ENCODE assay signal across 12 mouse cellular contexts in the genomic region with DNA sequence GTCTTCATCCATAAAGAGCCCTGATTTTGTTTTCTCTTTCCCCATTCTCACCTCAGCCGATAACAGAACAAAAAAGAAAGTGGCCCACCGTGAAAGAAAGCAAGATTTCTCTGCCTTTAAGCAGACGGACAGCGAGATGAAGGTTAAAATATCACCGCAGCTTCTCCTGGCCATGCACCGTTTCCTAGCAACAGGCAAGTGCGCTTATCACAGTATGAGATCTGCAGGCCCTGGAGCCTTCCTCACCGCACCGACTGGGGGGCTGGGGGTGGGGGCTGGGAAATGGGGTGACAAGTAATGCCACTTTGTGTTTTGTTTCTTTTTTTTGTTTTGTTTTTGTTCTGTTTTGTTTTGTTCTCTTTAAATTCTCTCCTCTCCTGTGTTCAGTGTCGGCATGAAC.
DNase-seq lines count a peak whose midpoint lies in the region; ATAC-seq lines count a peak whose summit lies in the region.
"Had no signal": no experiment of that assay in that cellular context is flagged by ENCODE, and none has a peak within 500 bp of the region (broad histone marks: within the 10 kb centered on the region; RNA-seq: fewer than 3 reads in every experiment).

No protein-coding gene starts in this region.

- no peaks in the 10 kb centered on the region for H3K9me3 ChIP-seq in liver, embryonic 15.5 days (replicated peaks)
- no peaks in the 10 kb centered on the region for H3K9me3 ChIP-seq in liver, embryonic 11.5 days (ENCODE audit: control insufficient read depth, low read length)
- H3K9me3 ChIP-seq in hindbrain, embryonic 11.5 days (ENCODE audit: control insufficient read depth, low read length), result no peaks in the 10 kb centered on the region
- no peaks in the 10 kb centered on the region for H3K9me3 ChIP-seq in midbrain, embryonic 15.5 days

- H3K36me3 ChIP-seq in liver, embryonic 15.5 days (replicated peaks), result no peaks in the 10 kb centered on the region
- no peaks in the 10 kb centered on the region for H3K36me3 ChIP-seq in liver, embryonic 11.5 days (ENCODE audit: control insufficient read depth, insufficient read depth, low read length)
- H3K36me3 ChIP-seq in hindbrain, embryonic 11.5 days (ENCODE audit: control insufficient read depth, insufficient read depth, low read length), result no peaks in the 10 kb centered on the region
- H3K36me3 ChIP-seq in midbrain, embryonic 15.5 days (replicated peaks), result no peaks in the 10 kb centered on the region

- DNase-seq in embryo, embryonic 10 days (ENCODE audit: low spot score), result peak; percentile 46
- DNase-seq in embryo, embryonic 11 days, result no peak
- no peak for DNase-seq in liver, embryonic 11.5 days (ENCODE audit: low spot score)
- DNase-seq in hindbrain, embryonic 11.5 days (ENCODE audit: low spot score), result peak; percentile 23
- DNase-seq in gastrocnemius, postnatal 25 days, result no peak
- no peak for DNase-seq in frontal cortex, postnatal 14 days (ENCODE audit: low spot score in 2 of 2)
- DNase-seq: cerebellum, adult 9-11 months; lung, postnatal 36 days; right cerebral cortex, postnatal 4 days had no signal

- WGBS in liver, embryonic 15.5 days (ENCODE audit: insufficient replicate concordance), result 30% methylated on average over 10 of the region's 10 CpGs
- WGBS in liver, embryonic 11.5 days, result 40% methylated on average over 10 of the region's 10 CpGs
- 22% methylated on average over 10 of the region's 10 CpGs for WGBS in hindbrain, embryonic 11.5 days
- WGBS in midbrain, embryonic 15.5 days, result 10% methylated on average over 10 of the region's 10 CpGs

- H3K27ac ChIP-seq in liver, embryonic 15.5 days (replicated peaks), result 0 out of 2 replicates have a peak overlapping the region, but pooled peaks have one; percentile 42
- no peak overlapping the region for H3K27ac ChIP-seq in liver, embryonic 11.5 days (ENCODE audit: low read depth, low read length)
- H3K27ac ChIP-seq in hindbrain, embryonic 11.5 days (ENCODE audit: low read depth, low read length), result no peak overlapping the region
- peak overlapping the region; percentile 67 for H3K27ac ChIP-seq in midbrain, embryonic 15.5 days
- H3K27ac ChIP-seq: stomach, postnatal 0 days had no signal

- H3K27me3 ChIP-seq in liver, embryonic 15.5 days, result no peaks in the 10 kb centered on the region
- H3K27me3 ChIP-seq in liver, embryonic 11.5 days (replicated peaks; ENCODE audit: control insufficient read depth, insufficient read depth, low read length), result no peaks in the 10 kb centered on the region
- no peaks in the 10 kb centered on the region for H3K27me3 ChIP-seq in hindbrain, embryonic 11.5 days (ENCODE audit: control insufficient read depth, insufficient read depth, low read length)
- H3K27me3 ChIP-seq in midbrain, embryonic 15.5 days (replicated peaks), result no peaks in the 10 kb centered on the region

- peaks cover 51% of the 10 kb centered on the region for H3K4me1 ChIP-seq in liver, embryonic 15.5 days (replicated peaks)
- H3K4me1 ChIP-seq in liver, embryonic 11.5 days (replicated peaks; ENCODE audit: control insufficient read depth, insufficient read depth, low read length), result peaks cover 37% of the 10 kb centered on the region
- 0 out of 2 replicates have a peak, but pooled peaks cover 2% of the 10 kb centered on the region for H3K4me1 ChIP-seq in hindbrain, embryonic 11.5 days (replicated peaks; ENCODE audit: control insufficient read depth, insufficient read depth, low read length)
- H3K4me1 ChIP-seq in midbrain, embryonic 15.5 days, result peaks cover 21% of the 10 kb centered on the region

- no peak for ATAC-seq in liver, embryonic 15.5 days (ENCODE audit: insufficient read depth)
- no peak for ATAC-seq in liver, embryonic 11.5 days (replicated peaks; ENCODE audit: low FRiP score)
- ATAC-seq in hindbrain, embryonic 11.5 days (ENCODE audit: low FRiP score), result no peak
- ATAC-seq in midbrain, embryonic 15.5 days (replicated peaks), result 0 out of 2 replicates have a peak, but pooled peaks have one; percentile 58

- no peak overlapping the region for H3K4me2 ChIP-seq in liver, embryonic 15.5 days
- no peak overlapping the region for H3K4me2 ChIP-seq in liver, embryonic 11.5 days
- H3K4me2 ChIP-seq in hindbrain, embryonic 11.5 days (replicated peaks; ENCODE audit: low read depth, low read length), result no peak overlapping the region
- H3K4me2 ChIP-seq in midbrain, embryonic 15.5 days, result peak overlapping the region; percentile 25; the same call in 1 of the 2 replicates

- no peak overlapping the region for H3K4me3 ChIP-seq in liver, embryonic 15.5 days (replicated peaks)
- no peak overlapping the region for H3K4me3 ChIP-seq in liver, embryonic 11.5 days (ENCODE audit: low read depth, low read length)
- H3K4me3 ChIP-seq in hindbrain, embryonic 11.5 days (ENCODE audit: low read depth, low read length), result no peak overlapping the region
- H3K4me3 ChIP-seq in midbrain, embryonic 15.5 days, result no peak overlapping the region

- no peak overlapping the region for H3K9ac ChIP-seq in liver, embryonic 15.5 days
- no peak overlapping the region for H3K9ac ChIP-seq in liver, embryonic 11.5 days (ENCODE audit: low read depth, low read length)
- H3K9ac ChIP-seq in hindbrain, embryonic 11.5 days (ENCODE audit: low read depth, low read length), result no peak overlapping the region
- 0 out of 2 replicates have a peak overlapping the region, but pooled peaks have one; percentile 14 for H3K9ac ChIP-seq in midbrain, embryonic 15.5 days

Comparison
In these comparisons a context has a peak if more than half of its experiments do, and no peak if none do; other contexts are left out.
1. DNase-seq: peak in embryo, embryonic 10 days (single experiment) and hindbrain, embryonic 11.5 days (single experiment); none in embryo, embryonic 11 days (single experiment), liver, embryonic 11.5 days (single experiment), gastrocnemius, postnatal 25 days (single experiment) and frontal cortex, postnatal 14 days (0 of 2).
2. H3K27ac ChIP-seq: peak in liver, embryonic 15.5 days (single experiment) and midbrain, embryonic 15.5 days (single experiment); none in liver, embryonic 11.5 days (single experiment) and hindbrain, embryonic 11.5 days (single experiment).